Mouse (Mus musculus) gastrocnemius, postnatal 25 days (tissue): ENCODE data around the gene Acot11. TPM values are rescaled to one million over a fixed set of nuclear protein-coding genes. Genes with fewer than 3 reads are reported as not detected.

Experiments used
- DNase-seq: peaks from one replicate; pipeline ENCODE4 v3.0.0; 2022
- long read RNA-seq, 2 experiments: library from polyadenylated mRNA; stranded (forward); transcript quantifications; one replicate each; pipeline ENCODE4 v2.0.0; 2021
- total RNA-seq, 2 experiments: library from RNA; stranded (reverse); gene quantifications; 1 replicate in 1 of 2; 2 replicates in 1 of 2; pipeline ENCODE4 v1.2.3; 2021

The Acot11 gene
- total RNA-seq: 10 to 100 TPM in 1 of 2 experiments, 1 to 10 TPM in 1; 7.8 to 14.3 TPM
- long read RNA-seq, experiment 1, full-length matches to known transcripts: 5 of 8 reads
- long read RNA-seq, experiment 1, partial matches to known transcripts: 1 of 8 reads
- long read RNA-seq, experiment 1, other reads (novel, unspliced or antisense): 2 of 8 reads
- long read RNA-seq, experiment 2, full-length matches to known transcripts: 6 of 10 reads
- long read RNA-seq, experiment 2, partial matches to known transcripts: 0 of 10 reads
- long read RNA-seq, experiment 2, other reads (novel, unspliced or antisense): 4 of 10 reads

- peak; percentile 54 for DNase-seq
Measured at GRCm38 (mm10) chr4:106804910-106805274, at the start of gene Acot11. Gene Acot11, minus strand, starts transcription at chr4:106804998.

GRCm38 (mm10) chr4:106848290-106849092 lies 43.7 kb upstream of the Acot11 start:
- DNase-seq: no peak

- DNase-seq: peak; percentile 75
Measured at GRCm38 (mm10) chr4:106847591-106848289, 42.9 kb upstream of the Acot11 start.

- DNase-seq: no peak
Measured at GRCm38 (mm10) chr4:106842561-106842960, 37.8 kb upstream of the Acot11 start.

- DNase-seq: no peak
Measured at GRCm38 (mm10) chr4:106841856-106842255, 37.1 kb upstream of the Acot11 start.

GRCm38 (mm10) chr4:106841303-106841702 lies 36.5 kb upstream of the Acot11 start:
- no peak for DNase-seq

- no peak for DNase-seq
Measured at GRCm38 (mm10) chr4:106840651-106841145, 35.9 kb upstream of the Acot11 start.

- DNase-seq: peak; percentile 92
Measured at GRCm38 (mm10) chr4:106839964-106840611, 35.3 kb upstream of the Acot11 start.

GRCm38 (mm10) chr4:106839254-106839834 lies 34.5 kb upstream of the Acot11 start:
- DNase-seq: peak; percentile 57

- peak; percentile 92 for DNase-seq
Measured at GRCm38 (mm10) chr4:106838548-106839253, 33.9 kb upstream of the Acot11 start.

- DNase-seq: peak; percentile 74
Measured at GRCm38 (mm10) chr4:106837964-106838363, 33.2 kb upstream of the Acot11 start.

- no peak for DNase-seq
Measured at GRCm38 (mm10) chr4:106837425-106837824, 32.6 kb upstream of the Acot11 start.

- no peak for DNase-seq
Measured at GRCm38 (mm10) chr4:106830545-106831112, 25.8 kb upstream of the Acot11 start.

- DNase-seq: peak; percentile 74
Measured at GRCm38 (mm10) chr4:106827738-106828361, 23.1 kb upstream of the Acot11 start.

GRCm38 (mm10) chr4:106825229-106825628 lies 20.4 kb upstream of the Acot11 start:
- DNase-seq: no peak

- no peak for DNase-seq
Measured at GRCm38 (mm10) chr4:106819404-106819803, 14.6 kb upstream of the Acot11 start.

GRCm38 (mm10) chr4:106818332-106818731 lies 13.5 kb upstream of the Acot11 start:
- DNase-seq: no peak

- DNase-seq: no peak
Measured at GRCm38 (mm10) chr4:106817017-106817416, 12.2 kb upstream of the Acot11 start.

- no peak for DNase-seq
Measured at GRCm38 (mm10) chr4:106815396-106816324, 10.9 kb upstream of the Acot11 start.
